Mouse (Mus musculus) cerebellum, adult 2 months (tissue): ENCODE measurements at regions not wholly inside any gene's neighbourhood (a gene's known extent, or its start where the extent isn't known, plus 50 kb on each side); places are given as distances from the start of the nearest gene placed in this dataset.

ENCODE experiments used
- CTCF ChIP-seq: fragments of 200-500 bp; IDR thresholded peaks from 2 replicates; pipeline ENCODE4 v1.5.1; 2011; ENCODE audit warnings: low read depth, mild to moderate bottlenecking, control low read depth, low read length, moderate library complexity, borderline replicate concordance; ENCODE audit not compliant: insufficient read depth
- POLR2A ChIP-seq: fragments of 200-500 bp; IDR thresholded peaks from 2 replicates; pipeline ENCODE4 v1.6.1; 2011; ENCODE audit warnings: low read length, control low read depth, borderline replicate concordance; ENCODE audit not compliant: insufficient read depth

- no peak for TF ChIP-seq POLR2A
- no peak for TF ChIP-seq CTCF
These were observed 90.4 kb downstream of the Kcnrg start for GRCm38 (mm10) chr14:61697704-61698103.
